Mouse (Mus musculus): ENCODE measurements at regions not wholly inside any gene's neighbourhood (a gene's known extent, or its start where the extent isn't known, plus 50 kb on each side); places are given as distances from the start of the nearest gene placed in this dataset.

DNA sequence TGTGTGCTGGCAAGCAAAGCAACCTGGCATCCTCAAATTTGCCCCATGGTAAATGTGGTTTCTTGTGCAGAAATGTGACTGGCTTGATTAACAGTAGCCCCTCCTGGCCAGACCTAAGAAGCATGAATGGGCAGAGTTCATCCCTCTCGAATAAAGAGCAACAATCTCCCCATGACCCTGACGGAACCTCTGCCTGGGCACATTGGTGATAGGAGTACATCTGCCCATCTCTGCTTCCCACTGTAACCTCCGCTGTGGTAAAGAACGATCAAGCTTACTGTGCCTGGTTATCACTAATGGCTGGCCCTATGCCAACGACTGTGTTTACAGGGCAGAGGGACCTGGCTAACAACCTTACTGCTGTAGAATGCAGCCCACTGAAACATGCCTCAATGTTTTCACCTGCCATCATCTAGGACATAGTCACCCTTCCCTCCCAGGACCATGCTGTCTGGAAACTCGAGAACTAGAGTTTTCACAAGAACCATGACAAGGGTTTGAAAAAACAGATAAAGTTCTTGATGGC is 69.6 kb upstream of the Tspan2 start:
- no peak for DNase-seq

DNA sequence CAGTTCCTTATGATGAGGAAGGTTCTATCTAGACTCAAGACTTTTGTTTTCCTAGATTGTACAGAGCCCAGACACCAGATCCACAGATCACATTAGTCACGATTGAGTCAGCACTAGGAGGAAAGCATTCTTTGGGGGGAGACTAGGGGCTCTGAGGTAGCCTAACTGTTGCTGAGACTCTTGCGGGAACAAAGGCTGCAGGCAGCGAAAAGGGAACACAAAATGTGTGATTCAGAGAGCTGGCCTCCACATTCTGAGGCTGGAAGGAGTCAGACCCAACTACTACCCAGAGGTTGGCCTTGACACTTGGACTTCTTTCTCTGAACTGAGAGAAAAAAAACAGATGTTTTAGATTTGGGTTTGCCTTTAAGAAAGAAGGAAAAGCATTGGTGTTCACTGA is 66.5 kb upstream of the Tspan2 start:
- DNase-seq, result no peak

DNA sequence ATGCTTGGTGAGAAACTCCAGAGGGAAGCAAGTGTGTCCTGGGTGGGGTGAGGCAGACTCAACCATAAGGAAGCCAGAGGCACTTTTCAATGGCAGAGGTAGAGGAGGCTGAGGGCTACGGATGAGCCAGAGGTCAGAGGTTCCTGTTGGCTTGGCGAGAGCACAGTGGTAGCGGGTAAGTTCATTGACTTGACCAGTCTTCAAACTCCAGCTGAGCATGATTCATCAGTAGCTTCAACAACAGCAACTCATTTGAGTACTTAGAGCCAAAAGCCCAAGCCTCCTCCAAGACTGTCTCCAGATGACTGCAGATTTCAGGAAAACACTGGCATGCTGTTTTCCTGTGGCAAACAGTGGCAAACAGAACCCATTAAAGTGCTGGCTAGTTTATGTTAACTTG is 65.8 kb upstream of the Tspan2 start:
- DNase-seq, result no peak

DNA sequence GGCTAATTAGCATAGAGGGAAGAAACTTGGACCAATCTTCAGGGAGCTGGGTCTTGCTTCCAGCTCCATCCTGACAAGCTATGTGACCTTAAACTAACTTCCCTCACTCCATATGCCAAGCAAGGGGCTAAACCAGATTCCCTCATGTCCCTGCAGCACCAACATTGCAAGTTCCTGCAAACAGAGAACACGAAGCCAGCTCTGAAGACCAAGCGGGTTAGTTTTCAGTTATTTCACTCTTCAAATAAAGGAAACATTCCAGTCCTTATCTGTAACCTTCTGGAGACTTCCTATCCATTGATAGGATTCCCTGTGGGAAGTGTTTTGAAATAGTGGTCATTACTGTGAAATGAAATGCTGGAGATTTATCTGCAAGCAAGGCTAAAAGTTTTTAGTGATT is 64.4 kb upstream of the Tspan2 start:
- no peak for DNase-seq

DNA sequence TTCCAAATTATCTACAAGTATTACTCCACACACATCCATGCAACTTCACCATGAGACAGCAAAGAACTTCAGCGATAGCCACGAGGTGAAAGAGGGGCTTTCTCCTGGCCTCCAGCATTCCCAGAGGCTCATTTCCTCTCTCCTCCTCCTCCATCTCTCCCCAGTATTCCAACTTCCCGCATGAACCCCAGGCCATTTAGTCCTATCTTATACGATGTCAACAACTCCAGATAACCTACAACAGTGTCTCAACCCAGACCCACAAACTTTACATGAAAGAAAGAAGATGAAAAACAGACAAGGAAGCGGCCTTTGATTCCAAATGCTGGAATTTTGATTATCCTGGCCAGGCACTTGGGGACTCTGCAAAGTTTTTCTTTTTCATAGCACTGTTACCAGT is 63.8 kb upstream of the Tspan2 start:
- no peak for DNase-seq

DNA sequence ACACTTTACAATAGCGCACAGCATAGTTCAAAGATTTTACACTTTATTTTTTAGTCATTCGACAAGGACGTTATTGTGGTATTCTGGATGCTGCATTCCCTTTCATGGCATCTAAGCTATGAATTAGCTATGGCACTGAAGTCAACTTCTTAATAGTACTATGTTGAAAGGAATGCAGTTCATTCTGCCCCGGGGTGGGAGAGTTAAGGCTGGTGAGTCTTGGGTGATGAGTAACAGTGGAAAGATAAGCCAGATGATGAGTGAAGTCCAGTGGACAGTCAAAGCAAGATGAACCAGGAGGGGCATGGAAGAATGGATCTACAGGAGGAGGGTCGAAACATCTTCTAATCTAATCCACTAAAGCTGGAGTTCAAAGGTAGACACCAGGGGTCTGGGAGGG is 63.4 kb upstream of the Tspan2 start:
- DNase-seq, result no peak

DNA sequence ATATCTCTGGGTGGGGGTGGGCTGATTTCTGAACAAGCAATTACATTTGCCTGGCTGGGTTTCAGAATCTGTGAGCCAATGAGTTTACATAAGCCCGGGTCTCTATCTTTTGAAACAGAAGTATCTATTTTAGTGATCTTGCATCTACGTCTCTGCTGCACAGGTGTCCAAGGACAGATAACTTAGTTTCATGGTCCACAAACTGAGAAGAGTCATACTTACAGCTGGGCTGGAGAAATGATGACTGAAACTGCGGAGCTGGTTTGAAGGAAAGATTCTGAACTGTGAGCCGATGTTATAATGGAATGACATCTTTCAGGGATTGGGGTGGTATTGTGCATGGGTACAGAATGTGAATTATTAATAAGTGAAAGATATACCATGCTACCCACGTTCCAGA is 60.8 kb upstream of the Tspan2 start:
- no peak for DNase-seq

DNA sequence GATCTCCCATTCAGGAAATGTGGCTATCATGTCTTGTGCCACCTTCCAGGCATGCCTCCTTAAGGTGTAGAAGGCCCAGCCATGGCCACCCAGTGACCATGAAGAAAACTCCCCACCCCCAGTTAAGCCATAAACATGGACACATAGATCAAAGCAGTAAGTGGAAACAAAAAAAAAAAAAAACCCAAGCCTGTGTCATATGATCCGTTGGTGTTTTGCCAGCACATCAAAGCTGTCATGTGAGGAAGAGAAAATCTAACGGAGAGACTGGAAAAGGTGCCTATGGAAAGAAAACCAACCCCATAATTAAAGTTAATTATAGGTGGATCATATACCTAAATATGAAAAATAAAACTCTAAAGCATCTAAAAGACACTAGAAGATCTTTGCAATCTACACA is 60.3 kb upstream of the Tspan2 start:
- no peak for DNase-seq

DNA sequence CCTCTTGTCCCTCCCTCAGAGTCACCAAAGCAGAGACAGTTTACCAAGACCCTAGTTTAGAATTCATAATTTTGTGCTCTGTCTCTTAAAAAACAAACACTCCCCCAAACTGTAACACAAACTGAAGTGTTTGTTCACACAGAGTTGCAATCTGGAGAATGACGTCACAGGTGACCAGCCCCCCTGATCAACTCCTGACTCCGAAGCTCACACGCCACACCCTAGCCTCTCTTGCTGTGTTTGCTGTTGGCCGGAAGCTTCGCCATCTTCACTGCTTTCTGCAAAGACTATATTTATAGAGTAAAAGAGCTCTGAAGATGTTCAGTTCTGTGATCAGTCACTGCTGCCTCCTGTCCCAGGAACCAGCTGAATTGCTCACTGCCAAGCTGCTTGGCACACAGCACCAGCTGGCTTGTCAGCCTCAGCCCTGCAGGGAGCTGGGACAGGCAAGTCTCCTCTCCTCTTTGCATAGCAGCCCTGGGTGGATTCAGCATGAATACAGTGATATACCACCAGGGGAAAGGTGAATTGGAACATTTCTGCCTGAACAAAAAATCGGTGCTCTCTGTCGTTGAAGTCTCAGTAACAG is 57.3 kb upstream of the Tspan2 start:
- DNase-seq, result peak; percentile 33

DNA sequence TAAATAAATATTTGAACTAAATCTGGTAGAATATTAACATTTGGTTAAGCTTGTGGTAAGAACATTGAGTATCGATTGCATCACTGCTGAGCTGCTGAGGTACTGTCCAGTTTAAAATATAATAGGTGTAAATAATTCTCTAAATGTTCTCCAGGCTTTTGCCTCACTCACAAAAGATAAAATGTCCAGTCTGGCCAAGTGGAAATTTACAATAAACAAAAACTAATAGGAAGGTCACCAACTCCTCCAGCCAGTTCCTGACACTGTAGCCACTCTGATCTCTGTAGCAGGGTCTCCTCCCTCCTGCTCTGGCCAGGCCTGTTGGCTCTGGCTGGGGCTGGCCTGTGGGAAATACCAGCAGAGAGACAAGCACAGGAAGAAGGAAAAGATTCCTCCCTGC is 55.8 kb upstream of the Tspan2 start:
- peak; percentile 54 for DNase-seq

DNA sequence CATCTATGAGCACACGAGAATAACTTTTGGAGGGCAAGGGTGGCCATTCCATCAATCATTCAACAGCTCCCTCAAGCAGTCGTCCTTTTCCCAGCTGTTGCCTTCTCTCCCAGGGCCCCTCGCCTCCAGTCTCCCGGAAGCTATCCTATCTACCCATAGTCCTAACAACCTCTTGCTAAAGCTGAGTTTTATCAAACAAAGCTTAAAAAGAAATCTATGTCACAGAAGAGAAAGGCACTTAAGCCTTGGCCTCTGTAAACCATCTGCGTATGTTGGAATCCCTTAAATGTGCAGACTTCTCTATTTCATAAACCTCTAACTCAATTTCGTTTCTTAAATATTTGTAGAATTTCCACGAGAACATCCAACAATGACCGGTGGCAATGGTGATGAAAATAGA is 51.9 kb upstream of the Tspan2 start:
- DNase-seq, result no peak

DNA sequence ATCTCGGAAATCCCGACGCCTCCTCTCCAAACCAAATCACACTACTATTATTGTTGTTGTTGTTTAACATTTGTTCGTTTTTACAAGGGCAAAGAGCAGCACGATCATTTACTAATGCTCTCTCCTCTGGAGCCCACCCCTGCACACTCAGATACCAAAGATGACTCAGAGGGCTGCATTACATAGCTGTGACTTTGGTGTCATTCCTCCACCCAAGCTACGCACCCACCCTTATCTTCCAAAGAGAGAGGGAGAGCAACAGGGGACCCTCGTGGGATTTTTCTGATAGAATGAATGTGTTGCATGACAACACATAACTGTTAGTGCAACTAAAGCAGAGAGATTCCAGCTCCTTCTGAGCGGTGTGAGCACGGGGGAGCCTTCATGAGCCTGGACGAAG is 50.8 kb upstream of the Tspan2 start:
- DNase-seq, result no peak
